Mouse (Mus musculus) ES-Bruce4 (cell line): ENCODE data around the gene Cep104. TPM values are rescaled to one million over a fixed set of nuclear protein-coding genes. Genes with fewer than 3 reads are reported as not detected.

Source experiments
- H3K27ac ChIP-seq: 2 replicates; pipeline ENCODE4 v1.5.1; 2012; ENCODE audit warnings: low read length, inconsistent platforms; ENCODE audit not compliant: insufficient read depth
- H3K27me3 ChIP-seq: 2 replicates; pipeline ENCODE4 v1.6.1; 2012; ENCODE audit warnings: mild to moderate bottlenecking, low read length, inconsistent platforms; ENCODE audit not compliant: control insufficient read depth, poor library complexity, insufficient read depth, severe bottlenecking
- H3K36me3 ChIP-seq: 2 replicates; pipeline ENCODE4 v1.6.1; 2012; ENCODE audit warnings: inconsistent platforms, mild to moderate bottlenecking, low read length, moderate library complexity; ENCODE audit not compliant: control insufficient read depth, poor library complexity, insufficient read depth, severe bottlenecking
- H3K4me1 ChIP-seq: one replicate; pipeline ENCODE4 v1.8.1; 2011; ENCODE audit warnings: low read length; ENCODE audit not compliant: control insufficient read depth, insufficient read depth
- H3K4me3 ChIP-seq: 2 replicates; pipeline ENCODE4 v1.5.1; 2011; ENCODE audit warnings: low read depth, mild to moderate bottlenecking, low read length
- H3K9ac ChIP-seq: 2 replicates; pipeline ENCODE4 v1.6.1; 2012; ENCODE audit warnings: low read depth, mild to moderate bottlenecking, inconsistent platforms; ENCODE audit not compliant: poor library complexity, severe bottlenecking
- H3K9me3 ChIP-seq: replicated peaks from 2 replicates; pipeline ENCODE4 v1.6.1; 2012; ENCODE audit warnings: mild to moderate bottlenecking, low read length, inconsistent platforms; ENCODE audit not compliant: control insufficient read depth, poor library complexity, insufficient read depth, severe bottlenecking
- CTCF ChIP-seq: IDR thresholded peaks from one replicate; pipeline ENCODE4 v1.8.1; 2011; ENCODE audit warnings: low read depth, low read length
- EP300 ChIP-seq: IDR thresholded peaks from 2 replicates; pipeline ENCODE4 v1.6.1; 2011; ENCODE audit warnings: low read depth, low read length; ENCODE audit not compliant: insufficient read depth
- POLR2A ChIP-seq: IDR thresholded peaks from one replicate; pipeline ENCODE4 v1.8.1; 2011; ENCODE audit warnings: low read length; ENCODE audit not compliant: insufficient read depth
- polyA plus RNA-seq: library from polyadenylated mRNA; stranded (reverse); fragments of >200 nt; gene quantifications from 2 replicates; pipeline ENCODE4 v1.2.4, GENCODE M21; 2011; ENCODE audit warnings: low read depth; ENCODE audit not compliant: missing spikeins, insufficient read depth, insufficient read length

Gene Cep104
- polyA plus RNA-seq, 1 experiment: 17.6 TPM

GRCm38 (mm10) chr4:154021432-154021831, 46.4 kb downstream of the Cep104 start:
- no peaks in the 10 kb centered on the region for H3K4me1 ChIP-seq
- no peak for TF ChIP-seq POLR2A
- TF ChIP-seq EP300: no peak
- TF ChIP-seq CTCF: no peak
- H3K27me3 ChIP-seq: no peaks in the 10 kb centered on the region
- no peaks in the 10 kb centered on the region for H3K9me3 ChIP-seq
- H3K36me3 ChIP-seq: peaks cover 16% of the 10 kb centered on the region
- no peak overlapping the region for H3K4me3 ChIP-seq
- H3K9ac ChIP-seq: no peak overlapping the region
- no peak overlapping the region for H3K27ac ChIP-seq

GRCm38 (mm10) chr4:154022407-154022806, 47.4 kb downstream of the Cep104 start:
- Histone ChIP-seq H3K4me1 (no peaks in the 10 kb centered on the region), H3K36me3 (peaks cover 13% of the 10 kb centered on the region), H3K9me3 (no peaks in the 10 kb centered on the region), H3K4me3 (no peak overlapping the region), H3K27me3 (no peaks in the 10 kb centered on the region), H3K9ac (no peak overlapping the region), H3K27ac (no peak overlapping the region)
- TF ChIP-seq CTCF: no peak
- no peak for TF ChIP-seq POLR2A
- no peak for TF ChIP-seq EP300

GRCm38 (mm10) chr4:154022844-154023243, 47.9 kb downstream of the Cep104 start:
- Histone ChIP-seq H3K4me3 (no peak overlapping the region), H3K36me3 (peaks cover 11% of the 10 kb centered on the region), H3K27me3 (no peaks in the 10 kb centered on the region), H3K27ac (no peak overlapping the region), H3K9me3 (no peaks in the 10 kb centered on the region), H3K4me1 (no peaks in the 10 kb centered on the region), H3K9ac (no peak overlapping the region)
- TF ChIP-seq POLR2A (no peak), EP300 (no peak), CTCF (no peak)

GRCm38 (mm10) chr4:154023754-154024601, 49.0 kb downstream of the Cep104 start:
- Histone ChIP-seq H3K27ac (no peak overlapping the region), H3K4me3 (no peak overlapping the region), H3K4me1 (no peaks in the 10 kb centered on the region), H3K9ac (no peak overlapping the region), H3K27me3 (no peaks in the 10 kb centered on the region), H3K36me3 (peaks cover 5% of the 10 kb centered on the region; the same call in 1 of the 2 replicates), H3K9me3 (no peaks in the 10 kb centered on the region)
- TF ChIP-seq POLR2A (no peak), CTCF (no peak), EP300 (no peak)

- peak overlapping the region; percentile 14; the same call in 1 of the 2 replicates for H3K9ac ChIP-seq
- no peaks in the 10 kb centered on the region for H3K4me1 ChIP-seq
- H3K27ac ChIP-seq: no peak overlapping the region
- H3K4me3 ChIP-seq: peak overlapping the region; percentile 56
- no peaks in the 10 kb centered on the region for H3K9me3 ChIP-seq
- no peaks in the 10 kb centered on the region for H3K36me3 ChIP-seq
- H3K27me3 ChIP-seq: no peaks in the 10 kb centered on the region
- TF ChIP-seq POLR2A (no peak), EP300 (no peak), CTCF (no peak)
Observed at GRCm38 (mm10) chr4:154024729-154025521, 49.9 kb downstream of the Cep104 start.
